Mouse (Mus musculus) layer of hippocampus, adult 8-10 months (tissue): ENCODE data around the gene Zfp952. TPM values are rescaled to one million over a fixed set of nuclear protein-coding genes. Genes with fewer than 3 reads are reported as not detected.
"Not testable (repeated sequence)": the region's sequence is repeated elsewhere in the genome, so short reads cannot be mapped to it uniquely, and the experiment has no call there.

ENCODE experiments used
- DNase-seq, 2 experiments: peaks; one replicate each; pipeline ENCODE4 v3.0.0; 2022; ENCODE audit warnings: low spot score in 2 of 2
- total RNA-seq, 4 experiments: library from RNA; stranded (reverse); gene quantifications; 2 replicates each; pipeline ENCODE4 v1.2.4; 2022

Zfp952 gene
- 10 to 100 TPM; 16.1 to 19.9 (median 18.1) TPM for total RNA-seq

GRCm38 (mm10) chr17:32992699-32993474 lies at the start of gene Zfp952:
TSS of gene Zfp952 (plus strand) at chr17:32993129.
- peak; percentile 89 to 93 for DNase-seq

- no peak for DNase-seq
Observed at GRCm38 (mm10) chr17:32943661-32944060, 49.3 kb upstream of the Zfp952 start.

- no peak for DNase-seq
Observed at GRCm38 (mm10) chr17:32944402-32945035, 48.4 kb upstream of the Zfp952 start.

- no peak for DNase-seq
Observed at GRCm38 (mm10) chr17:32946716-32947115, 46.2 kb upstream of the Zfp952 start.

GRCm38 (mm10) chr17:32947215-32947914 lies 45.6 kb upstream of the Zfp952 start, which contains the start of gene Cyp4f13:
TSS of gene Cyp4f13 (minus strand) at chr17:32947402.
- DNase-seq, result peak; percentile 89 to 91

GRCm38 (mm10) chr17:32950136-32950535 lies 42.8 kb upstream of the Zfp952 start:
- no peak for DNase-seq

- no peak for DNase-seq
Observed at GRCm38 (mm10) chr17:32951006-32951405, 41.9 kb upstream of the Zfp952 start.

GRCm38 (mm10) chr17:32951441-32951840 lies 41.5 kb upstream of the Zfp952 start:
- peak; percentile 64 to 85 for DNase-seq

- DNase-seq, result peak in 1 of 2 experiments; percentile 4
Observed at GRCm38 (mm10) chr17:32965253-32965622, 27.7 kb upstream of the Zfp952 start.

GRCm38 (mm10) chr17:32965623-32966290 lies 27.2 kb upstream of the Zfp952 start, which contains the start of gene Zfp472:
TSS of gene Zfp472 (plus strand) at chr17:32965814.
- DNase-seq, result peak; percentile 90 to 92

GRCm38 (mm10) chr17:32981361-32981760 lies 11.6 kb upstream of the Zfp952 start:
- DNase-seq, result no peak

GRCm38 (mm10) chr17:32986301-32986700 lies 6.6 kb upstream of the Zfp952 start:
- DNase-seq, result no peak

- DNase-seq, result no peak
Observed at GRCm38 (mm10) chr17:32991965-32992698, 797 bp upstream of the Zfp952 start.

- no peak for DNase-seq
Observed at GRCm38 (mm10) chr17:32998492-32998891, 5.6 kb downstream of the Zfp952 start.

- DNase-seq, result no peak
Observed at GRCm38 (mm10) chr17:33008337-33008736, 15.4 kb downstream of the Zfp952 start.

GRCm38 (mm10) chr17:33020434-33020833 lies 27.5 kb downstream of the Zfp952 start:
- not testable (repeated sequence) for DNase-seq

GRCm38 (mm10) chr17:33032376-33032775 lies 39.4 kb downstream of the Zfp952 start:
- no peak for DNase-seq

- peak; percentile 78 to 80 for DNase-seq
Observed at GRCm38 (mm10) chr17:33032900-33033891, 40.3 kb downstream of the Zfp952 start, which contains the start of gene Zfp763. TSS of gene Zfp763 (minus strand) at chr17:33033402.
